Mouse (Mus musculus): ENCODE measurements around the gene Zfx. TPM values are rescaled to one million over a fixed set of nuclear protein-coding genes. Genes with fewer than 3 reads are reported as not detected.

The Zfx gene
- polyA plus RNA-seq, 1 experiment from 2014 or later, result 19.8 TPM

DNA sequence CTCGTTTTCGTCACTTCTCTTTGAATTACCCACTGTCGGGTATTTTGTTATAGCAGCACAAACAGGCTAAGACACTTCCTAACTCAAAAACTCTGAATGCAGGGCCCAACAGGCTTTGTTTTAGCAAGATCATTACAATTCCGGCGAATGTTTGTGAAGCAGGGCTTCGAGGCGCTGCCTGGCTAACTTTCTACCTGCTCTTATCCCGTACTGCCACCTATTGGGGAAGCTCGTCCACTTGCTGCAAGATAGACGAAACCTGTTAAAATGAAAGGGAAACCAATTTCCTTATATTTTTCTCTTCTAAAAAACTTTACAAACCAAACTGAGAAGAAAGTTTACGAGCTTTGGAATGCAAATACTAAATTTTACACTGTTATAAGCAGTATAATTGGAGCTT is 90.6 kb downstream of the Zfx start:
- no peaks in the 10 kb centered on the region for H3K9me3 ChIP-seq (replicated peaks; ENCODE audit: control insufficient read depth, low read length)
- H3K36me3 ChIP-seq (ENCODE audit: control insufficient read depth, insufficient read depth), result no peaks in the 10 kb centered on the region
- ATAC-seq (replicated peaks; ENCODE audit: extremely low read depth, insufficient read depth, low FRiP score), result no peak
- no peaks in the 10 kb centered on the region for H3K4me1 ChIP-seq (ENCODE audit: control insufficient read depth, insufficient read depth, low read length)
- no peak overlapping the region for H3K4me3 ChIP-seq (ENCODE audit: low read length)
- no peak overlapping the region for H3K27ac ChIP-seq (ENCODE audit: low read length)
- H3K4me2 ChIP-seq (ENCODE audit: low read depth, low read length), result no peak overlapping the region; the same call in 1 of the 2 replicates
- WGBS, result 26% methylated on average over 11 of the region's 11 CpGs
- H3K9ac ChIP-seq (ENCODE audit: low read length), result no peak overlapping the region
- H3K27me3 ChIP-seq (ENCODE audit: control insufficient read depth, insufficient read depth, low read length), result peaks cover 13% of the 10 kb centered on the region

DNA sequence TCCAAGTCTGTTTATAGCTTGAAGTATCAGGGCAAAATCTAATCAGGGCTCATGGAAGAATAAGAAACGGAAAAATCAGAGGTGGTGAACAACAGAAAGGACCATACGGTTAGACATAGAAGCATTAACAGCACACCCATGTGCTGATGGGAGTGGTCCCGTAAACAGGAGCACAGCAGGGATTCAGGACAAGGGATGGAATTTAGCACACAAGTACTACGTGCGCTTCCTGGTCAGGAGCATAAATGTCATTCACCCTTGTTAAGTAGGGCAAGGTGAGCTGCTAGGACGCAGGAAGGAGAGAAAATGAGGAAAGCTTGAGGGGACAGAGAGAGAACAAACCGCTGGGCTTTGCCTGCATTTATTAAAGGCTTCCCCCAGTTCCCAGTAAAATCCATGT is 93.4 kb downstream of the Zfx start:
- no peak for ATAC-seq (replicated peaks; ENCODE audit: extremely low read depth, insufficient read depth, low FRiP score)
- no peak overlapping the region for H3K4me2 ChIP-seq (ENCODE audit: low read depth, low read length)
- peaks cover 8% of the 10 kb centered on the region; the same call in 1 of the 2 replicates for H3K27me3 ChIP-seq (ENCODE audit: control insufficient read depth, insufficient read depth, low read length)
- 77% methylated on average over 7 of the region's 7 CpGs for WGBS
- no peaks in the 10 kb centered on the region for H3K4me1 ChIP-seq (ENCODE audit: control insufficient read depth, insufficient read depth, low read length)
- H3K9me3 ChIP-seq (replicated peaks; ENCODE audit: control insufficient read depth, low read length), result no peaks in the 10 kb centered on the region
- H3K27ac ChIP-seq (ENCODE audit: low read length), result no peak overlapping the region
- no peak overlapping the region for H3K9ac ChIP-seq (ENCODE audit: low read length)
- H3K4me3 ChIP-seq (ENCODE audit: low read length), result no peak overlapping the region
- H3K36me3 ChIP-seq (ENCODE audit: control insufficient read depth, insufficient read depth), result no peaks in the 10 kb centered on the region

Other genes with a start within 250 kb of the Zfx start
- gene AU015836, start 155.0 kb downstream of the Zfx start, polyA plus RNA-seq (2015; fragmentation: Nextera tagmentation; extraction: Ambion mirVana), result not detected in 2 replicates
- gene Eif2s3x, start 89.2 kb upstream of the Zfx start, polyA plus RNA-seq (2015; fragmentation: Nextera tagmentation; extraction: Ambion mirVana), result 51.4 and 58.2 TPM in 2 replicates
- 4.5 and 5.8 TPM in 2 replicates for gene Klhl15, start 110.9 kb upstream of the Zfx start, polyA plus RNA-seq (2015; fragmentation: Nextera tagmentation; extraction: Ambion mirVana)
- gene Fam90a1b, start 243.1 kb upstream of the Zfx start, polyA plus RNA-seq (2015; fragmentation: Nextera tagmentation; extraction: Ambion mirVana), result not detected in 2 replicates
- gene Apoo, start 243.4 kb upstream of the Zfx start, polyA plus RNA-seq (2015; fragmentation: Nextera tagmentation; extraction: Ambion mirVana), result 186 and 233 TPM in 2 replicates